10 mouse cellular contexts compared by ENCODE assay signal in genomic region chrX:15913795-15914500, GRCm38 (mm10).
A peak's percentile ranks its signal among the peaks of the same experiment; 100 is the strongest.
DNase-seq lines count a peak whose midpoint lies in the region; ATAC-seq and TF ChIP-seq lines count a peak whose summit lies in the region.
"Had no signal": no experiment of that assay in that cellular context is flagged by ENCODE, and none has a peak within 500 bp of the region (broad histone marks: within the 10 kb centered on the region; RNA-seq: fewer than 3 reads in every experiment).

No protein-coding gene starts in this region.

- DNase-seq in layer of hippocampus, adult 2 months (ENCODE audit: low spot score in 2 of 2), result peak in 1 of 2 experiments; percentile 1
- no peak for DNase-seq in layer of hippocampus, adult 9-10 months (ENCODE audit: low spot score)
- peak; percentile 22 for DNase-seq in brain, embryonic 18.5 days (ENCODE audit: low read depth, low spot score)
- DNase-seq in embryonic facial prominence, embryonic 11.5 days (ENCODE audit: low spot score), result peak; percentile 52
- DNase-seq in mesoderm, embryonic 11.5 days (ENCODE audit: low read depth, low spot score), result peak; percentile 21
- DNase-seq in cerebellum, adult 9-11 months, result no peak
- DNase-seq in thymus, postnatal 0 days (ENCODE audit: low spot score), result no peak
- DNase-seq: right cerebral cortex, adult 18-20 months had no signal

- TF ChIP-seq CTCF in layer of hippocampus, adult 2 months (conservative IDR thresholded peaks at IDR 0.05), result no peak

- no peaks in the 10 kb centered on the region for H3K9me3 ChIP-seq in embryonic facial prominence, embryonic 11.5 days (replicated peaks; ENCODE audit: control insufficient read depth, low read length)
- H3K9me3 ChIP-seq: liver, embryonic 15.5 days had no signal

- ATAC-seq in embryonic facial prominence, embryonic 11.5 days (replicated peaks; ENCODE audit: insufficient number of reproducible peaks, low FRiP score, low TSS enrichment, low read depth), result no peak; the same call in 1 of the 2 replicates
- ATAC-seq: intestine, postnatal 0 days had no signal

- no peak overlapping the region for H3K9ac ChIP-seq in embryonic facial prominence, embryonic 11.5 days (replicated peaks; ENCODE audit: low read length)
- H3K9ac ChIP-seq: liver, embryonic 15.5 days had no signal

- H3K27me3 ChIP-seq in embryonic facial prominence, embryonic 11.5 days (ENCODE audit: control insufficient read depth, insufficient read depth, low read length), result no peaks in the 10 kb centered on the region
- H3K27me3 ChIP-seq: liver, embryonic 15.5 days had no signal

- 64% methylated on average over 1 of the region's 1 CpGs for WGBS in embryonic facial prominence, embryonic 11.5 days

- no peak overlapping the region for H3K4me3 ChIP-seq in layer of hippocampus, adult 2 months
- H3K4me3 ChIP-seq in embryonic facial prominence, embryonic 11.5 days (ENCODE audit: low read depth, low read length), result no peak overlapping the region
- H3K4me3 ChIP-seq: liver, embryonic 15.5 days had no signal

- no peak overlapping the region for H3K4me2 ChIP-seq in embryonic facial prominence, embryonic 11.5 days (ENCODE audit: low read depth, low read length)
- H3K4me2 ChIP-seq: liver, embryonic 15.5 days had no signal

- H3K4me1 ChIP-seq in embryonic facial prominence, embryonic 11.5 days (ENCODE audit: control insufficient read depth, insufficient read depth, low read length), result no peaks in the 10 kb centered on the region
- H3K4me1 ChIP-seq: liver, embryonic 15.5 days had no signal

- peak overlapping the region; percentile 36; the same call in 1 of the 2 replicates for H3K27ac ChIP-seq in layer of hippocampus, adult 2 months
- no peak overlapping the region for H3K27ac ChIP-seq in embryonic facial prominence, embryonic 11.5 days (replicated peaks; ENCODE audit: low read depth, low read length)
- H3K27ac ChIP-seq: liver, embryonic 15.5 days had no signal

- H3K36me3 ChIP-seq in embryonic facial prominence, embryonic 11.5 days (replicated peaks; ENCODE audit: control insufficient read depth, insufficient read depth, low read depth, low read length), result no peaks in the 10 kb centered on the region
- H3K36me3 ChIP-seq: liver, embryonic 15.5 days had no signal

Comparison
In these comparisons a context has a peak if more than half of its experiments do, and no peak if none do; other contexts are left out.
1. DNase-seq: peak in brain, embryonic 18.5 days (single experiment), embryonic facial prominence, embryonic 11.5 days (single experiment) and mesoderm, embryonic 11.5 days (single experiment); none in layer of hippocampus, adult 9-10 months (single experiment), cerebellum, adult 9-11 months (single experiment) and thymus, postnatal 0 days (single experiment).